Mouse (Mus musculus) midbrain, embryonic 11.5 days (tissue): Measurements from ENCODE around the gene Rad52. TPM values are rescaled to one million over a fixed set of nuclear protein-coding genes. Genes with fewer than 3 reads are reported as not detected.

ENCODE experiments used
- ATAC-seq: fragments of 200-750 bp; cut with Nextera tagmentation; 2 replicates; pipeline ENCODE4 v1.8.0; 2017; ENCODE audit warnings: moderate TSS enrichment, moderate library complexity; ENCODE audit not compliant: low FRiP score
- DNase-seq: peaks from one replicate; pipeline ENCODE4 v3.0.0; 2015; ENCODE audit warnings: low spot score; ENCODE audit errors: missing footprints
- H3K27ac ChIP-seq: fragments of 300-500 bp; sonication (generic); 2 replicates; pipeline ENCODE4 v1.5.1; 2014; ENCODE audit warnings: low read depth, low read length
- H3K27me3 ChIP-seq: fragments of 300-500 bp; sonication (generic); 2 replicates; pipeline ENCODE4 v1.6.1; 2014; ENCODE audit warnings: mild to moderate bottlenecking, low read length, moderate library complexity, mixed read lengths; ENCODE audit not compliant: control insufficient read depth, insufficient read depth
- H3K36me3 ChIP-seq: fragments of 300-500 bp; sonication (generic); 2 replicates; pipeline ENCODE4 v1.6.1; 2014; ENCODE audit warnings: mild to moderate bottlenecking, low read length, moderate library complexity, mixed read lengths; ENCODE audit not compliant: control insufficient read depth, insufficient read depth
- H3K4me1 ChIP-seq: fragments of 300-500 bp; sonication (generic); 2 replicates; pipeline ENCODE4 v1.6.1; 2014; ENCODE audit warnings: low read length; ENCODE audit not compliant: control insufficient read depth, insufficient read depth
- H3K4me2 ChIP-seq: fragments of 300-500 bp; sonication (generic); 2 replicates; pipeline ENCODE4 v1.6.1; 2014; ENCODE audit warnings: mild to moderate bottlenecking, moderate library complexity
- H3K4me3 ChIP-seq: fragments of 300-500 bp; sonication (generic); 2 replicates; pipeline ENCODE4 v1.5.1; 2014; ENCODE audit warnings: low read depth, low read length
- H3K9ac ChIP-seq: fragments of 300-500 bp; sonication (generic); 2 replicates; pipeline ENCODE4 v1.6.1; 2014; ENCODE audit warnings: low read length
- H3K9me3 ChIP-seq: fragments of 300-500 bp; sonication (generic); 2 replicates; pipeline ENCODE4 v1.6.1; 2016; ENCODE audit warnings: low read length; ENCODE audit not compliant: control insufficient read depth
- WGBS: fragments of 180-500 bp; shearing (Covaris S2); extraction: QIAGEN DNeasy Blood & Tissue Kit; methylation state at CpG from one replicate; pipeline ENCODE4 v1.1.7; 2014; 5-methylcytosine and 5-hydroxymethylcytosine counted together
- polyA plus RNA-seq: library from polyadenylated mRNA; unstranded; fragments of >200 nt; fragmentation: Nextera tagmentation; extraction: Ambion mirVana; gene quantifications from 2 replicates; pipeline ENCODE4 v1.2.1, GENCODE M21; 2014

Gene Rad52
- polyA plus RNA-seq: 20.2 and 22.8 TPM in 2 replicates

GRCm38 (mm10) chr6:119902204-119903080, at the start of gene Rad52:
Rad52 (plus strand) TSS chr6:119902698.
- 1% methylated on average over 67 of the region's 67 CpGs for WGBS
- ATAC-seq: peak; percentile 91

DNA sequence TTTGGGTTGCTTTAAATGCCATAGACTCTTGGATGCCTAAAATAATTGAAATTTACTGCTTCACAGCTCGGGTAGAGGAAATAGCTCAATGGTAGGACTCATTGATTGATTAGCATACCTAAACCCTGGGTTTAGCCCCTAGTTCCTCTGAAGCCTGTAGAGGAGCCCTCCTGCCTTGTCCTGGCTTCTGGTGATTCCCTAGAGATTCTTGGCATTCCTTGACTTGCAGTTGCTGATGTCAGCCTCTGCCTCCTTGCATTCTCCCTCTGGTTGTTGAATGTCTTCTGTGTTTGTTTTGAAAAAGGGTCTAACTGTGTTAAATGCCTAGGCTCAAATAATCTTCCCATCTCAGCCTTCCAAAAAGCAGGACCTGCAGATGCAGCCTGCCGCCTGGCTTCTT, 48.3 kb upstream of the Rad52 start:
- H3K27me3 ChIP-seq: no peaks in the 10 kb centered on the region
- 49% methylated on average over 2 of the region's 2 CpGs for WGBS
- no peak overlapping the region for H3K4me2 ChIP-seq
- H3K4me1 ChIP-seq: peaks cover 2% of the 10 kb centered on the region; the same call in 1 of the 2 replicates
- no peaks in the 10 kb centered on the region for H3K9me3 ChIP-seq
- no peaks in the 10 kb centered on the region for H3K36me3 ChIP-seq
- H3K27ac ChIP-seq: no peak overlapping the region
- H3K4me3 ChIP-seq: no peak overlapping the region
- no peak overlapping the region for H3K9ac ChIP-seq
- DNase-seq: no peak
- no peak for ATAC-seq

More at GRCm38 (mm10) chr6:119902204-119903080, at the start of gene Rad52:
- Histone ChIP-seq H3K27me3 (no peaks in the 10 kb centered on the region), H3K4me1 (peaks cover 8% of the 10 kb centered on the region; the same call in 1 of the 2 replicates), H3K9me3 (no peaks in the 10 kb centered on the region), H3K27ac (peak within 1 kb of the TSS; percentile 33), H3K36me3 (no peaks in the 10 kb centered on the region), H3K4me3 (peak within 1 kb of the TSS; percentile 91), H3K9ac (peak within 1 kb of the TSS; percentile 85), H3K4me2 (peak within 1 kb of the TSS; percentile 78)
- DNase-seq: peak; percentile 98

DNA sequence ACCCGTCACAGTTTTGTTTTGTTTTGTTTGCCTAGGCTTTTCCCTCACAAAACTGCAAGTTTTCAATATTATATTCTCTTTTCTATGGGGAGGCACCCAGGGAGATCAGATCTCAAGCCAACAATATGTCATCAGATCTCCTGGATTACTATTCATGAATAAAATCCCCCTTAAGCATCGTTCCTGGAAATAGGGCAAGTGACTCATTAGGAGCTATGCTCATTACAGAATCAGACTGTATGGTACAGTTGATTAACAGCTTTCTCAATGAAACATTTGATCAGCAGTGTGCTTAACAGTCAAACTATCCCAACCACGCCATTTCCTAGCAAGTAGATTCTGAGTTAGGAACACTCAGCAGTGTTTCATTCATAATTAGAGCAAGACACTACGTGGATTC, 47.0 kb upstream of the Rad52 start:
- WGBS: 92% methylated on average over 4 of the region's 4 CpGs
- no peaks in the 10 kb centered on the region for H3K36me3 ChIP-seq
- no peak for DNase-seq

GRCm38 (mm10) chr6:119860236-119860635, 42.3 kb upstream of the Rad52 start:
- no peak overlapping the region for H3K9ac ChIP-seq
- no peaks in the 10 kb centered on the region; the same call in 1 of the 2 replicates for H3K4me1 ChIP-seq
- WGBS: 92% methylated on average over 2 of the region's 2 CpGs
- H3K4me3 ChIP-seq: no peak overlapping the region
- no peak overlapping the region for H3K27ac ChIP-seq
- DNase-seq (no peak), ATAC-seq (no peak)
- no peak overlapping the region for H3K4me2 ChIP-seq
- no peaks in the 10 kb centered on the region for H3K27me3 ChIP-seq
- H3K36me3 ChIP-seq: no peaks in the 10 kb centered on the region
- no peaks in the 10 kb centered on the region for H3K9me3 ChIP-seq

More for the DNA sequence above, 47.0 kb upstream of the Rad52 start:
- Histone ChIP-seq H3K9ac (no peak overlapping the region), H3K27me3 (no peaks in the 10 kb centered on the region), H3K4me1 (no peaks in the 10 kb centered on the region), H3K4me3 (no peak overlapping the region), H3K27ac (no peak overlapping the region), H3K4me2 (no peak overlapping the region), H3K9me3 (no peaks in the 10 kb centered on the region)
- ATAC-seq: no peak

DNA sequence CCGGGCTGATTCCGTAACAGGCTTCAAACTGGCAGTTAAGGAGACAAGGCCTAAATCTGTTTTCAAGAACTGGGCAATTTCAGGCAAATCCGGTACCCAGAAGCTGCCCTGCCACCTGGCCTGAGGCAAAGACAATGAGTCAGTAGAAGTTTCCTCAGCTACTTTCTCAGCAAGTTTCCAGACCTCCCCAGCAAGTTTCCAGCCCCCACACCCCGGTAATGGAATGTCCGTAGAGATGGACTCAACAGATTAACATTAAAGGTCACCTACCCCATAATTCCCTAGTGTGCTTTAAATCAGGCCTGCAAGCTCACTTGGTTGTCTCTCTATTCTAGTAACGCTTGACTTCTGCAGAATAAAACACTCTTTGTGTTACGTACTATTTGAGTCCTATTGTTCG, 41.0 kb upstream of the Rad52 start:
- DNase-seq: peak; percentile 88
- H3K36me3 ChIP-seq: no peaks in the 10 kb centered on the region
- H3K4me2 ChIP-seq: no peak overlapping the region
- no peak overlapping the region for H3K9ac ChIP-seq
- H3K27me3 ChIP-seq: no peaks in the 10 kb centered on the region
- no peaks in the 10 kb centered on the region for H3K9me3 ChIP-seq
- H3K4me3 ChIP-seq: no peak overlapping the region
- H3K27ac ChIP-seq: no peak overlapping the region
- H3K4me1 ChIP-seq: no peaks in the 10 kb centered on the region; the same call in 1 of the 2 replicates
- ATAC-seq: no peak
- 32% methylated on average over 8 of the region's 8 CpGs for WGBS

DNA sequence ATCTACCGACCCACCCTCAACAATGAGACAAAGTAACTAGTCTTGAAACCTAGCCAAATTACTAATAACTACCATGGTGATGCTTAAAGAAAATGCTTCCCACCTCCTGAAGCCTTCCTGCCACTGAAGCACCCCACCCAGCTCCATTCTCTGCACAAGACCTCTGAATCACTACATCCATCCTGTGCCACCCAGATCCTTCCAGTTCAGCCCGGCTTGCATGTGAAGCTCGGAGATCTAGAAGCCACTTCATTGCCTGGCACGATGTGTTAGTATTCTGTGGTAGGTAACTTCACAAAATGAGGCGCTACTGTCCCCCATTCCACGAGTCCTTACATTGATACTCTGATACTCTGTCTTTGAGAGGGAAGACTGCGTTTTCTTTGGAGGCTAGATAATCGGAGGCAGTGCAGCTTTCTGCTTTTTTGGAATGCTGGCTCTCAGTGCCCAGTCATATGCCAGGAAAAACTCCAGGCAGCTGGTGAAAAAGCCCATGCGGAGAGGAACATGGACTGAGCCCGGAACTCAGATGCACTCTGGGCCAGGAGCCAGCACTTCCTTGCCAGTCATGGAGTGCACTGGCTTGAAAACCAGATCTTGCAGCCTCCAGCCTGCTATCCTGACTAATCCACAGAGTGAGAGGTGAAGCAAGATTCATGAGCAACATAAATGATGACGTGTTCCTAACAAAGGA, 38.0 kb upstream of the Rad52 start:
- Histone ChIP-seq H3K4me1 (no peaks in the 10 kb centered on the region; the same call in 1 of the 2 replicates), H3K4me2 (no peak overlapping the region), H3K9ac (no peak overlapping the region), H3K9me3 (no peaks in the 10 kb centered on the region), H3K4me3 (no peak overlapping the region), H3K27me3 (no peaks in the 10 kb centered on the region), H3K27ac (no peak overlapping the region), H3K36me3 (no peaks in the 10 kb centered on the region)
- ATAC-seq (no peak), DNase-seq (no peak)
- 92% methylated on average over 11 of the region's 11 CpGs for WGBS

- H3K4me1 ChIP-seq: no peaks in the 10 kb centered on the region
- H3K9ac ChIP-seq: no peak overlapping the region
- DNase-seq (no peak), ATAC-seq (no peak)
- no peak overlapping the region for H3K27ac ChIP-seq
- no peaks in the 10 kb centered on the region for H3K27me3 ChIP-seq
- WGBS: 82% methylated on average over 7 of the region's 7 CpGs
- no peak overlapping the region for H3K4me2 ChIP-seq
- no peaks in the 10 kb centered on the region for H3K36me3 ChIP-seq
- H3K9me3 ChIP-seq: no peaks in the 10 kb centered on the region
- H3K4me3 ChIP-seq: no peak overlapping the region
These were observed 19.3 kb upstream of the Rad52 start for GRCm38 (mm10) chr6:119883151-119883550.

DNA sequence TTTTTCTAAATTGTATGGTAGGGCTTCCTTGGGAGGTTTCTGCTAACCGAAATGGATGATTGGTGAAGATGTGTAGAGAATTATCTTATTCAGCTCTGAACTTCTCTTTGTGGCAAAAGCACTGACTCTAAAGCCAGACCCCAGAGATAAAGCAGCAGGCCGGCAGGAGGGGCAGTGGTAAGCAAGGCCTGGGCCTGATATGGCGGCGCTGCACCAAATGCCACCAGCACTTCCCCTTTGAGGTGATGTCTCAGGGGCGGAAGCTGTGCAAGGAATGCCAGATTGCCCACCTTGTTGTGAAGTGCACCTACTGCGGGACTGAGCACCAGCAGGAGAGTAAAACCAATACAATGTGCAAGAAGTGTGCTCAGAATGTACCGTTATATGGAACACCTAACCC, 9.8 kb upstream of the Rad52 start:
- Histone ChIP-seq H3K27ac (no peak overlapping the region), H3K9ac (no peak overlapping the region), H3K4me2 (no peak overlapping the region), H3K27me3 (no peaks in the 10 kb centered on the region), H3K4me1 (no peaks in the 10 kb centered on the region), H3K4me3 (no peak overlapping the region), H3K9me3 (no peaks in the 10 kb centered on the region), H3K36me3 (no peaks in the 10 kb centered on the region)
- 77% methylated on average over 7 of the region's 7 CpGs for WGBS
- DNase-seq (no peak), ATAC-seq (no peak)
